Mouse (Mus musculus) liver, embryonic 15.5 days (tissue): ENCODE measurements around the gene Agap1. TPM values are rescaled to one million over a fixed set of nuclear protein-coding genes. Genes with fewer than 3 reads are reported as not detected.

Experiments
- ATAC-seq: fragments of 200-750 bp; cut with Nextera tagmentation; 2 replicates; pipeline ENCODE4 v1.8.0; 2017; ENCODE audit warnings: moderate number of reproducible peaks, mild to moderate bottlenecking, moderate library complexity; ENCODE audit not compliant: insufficient read depth
- H3K27ac ChIP-seq: fragments of 300-500 bp; sonication (generic); replicated peaks from 2 replicates; pipeline ENCODE4 v1.5.1; 2015; ENCODE audit warnings: mild to moderate bottlenecking, inconsistent platforms
- H3K27me3 ChIP-seq: fragments of 300-500 bp; sonication (generic); 2 replicates; pipeline ENCODE4 v1.6.1; 2015; ENCODE audit warnings: mild to moderate bottlenecking, inconsistent platforms
- H3K36me3 ChIP-seq: fragments of 300-500 bp; sonication (generic); replicated peaks from 2 replicates; pipeline ENCODE4 v1.6.1; 2015; ENCODE audit warnings: moderate library complexity, mild to moderate bottlenecking, inconsistent platforms
- H3K4me1 ChIP-seq: fragments of 300-500 bp; sonication (generic); replicated peaks from 2 replicates; pipeline ENCODE4 v1.6.1; 2015; ENCODE audit warnings: inconsistent platforms
- H3K4me2 ChIP-seq: fragments of 300-500 bp; sonication (generic); 2 replicates; pipeline ENCODE4 v1.6.1; 2015; ENCODE audit warnings: moderate library complexity, mild to moderate bottlenecking, inconsistent platforms
- H3K4me3 ChIP-seq: fragments of 300-500 bp; sonication (generic); replicated peaks from 2 replicates; pipeline ENCODE4 v1.5.1; 2015; ENCODE audit warnings: mild to moderate bottlenecking, inconsistent platforms
- H3K9ac ChIP-seq: fragments of 300-500 bp; sonication (generic); 2 replicates; pipeline ENCODE4 v1.6.1; 2015; ENCODE audit warnings: moderate library complexity, mild to moderate bottlenecking, inconsistent platforms
- H3K9me3 ChIP-seq: fragments of 300-500 bp; sonication (generic); replicated peaks from 2 replicates; pipeline ENCODE4 v1.6.1; 2016; ENCODE audit warnings: inconsistent platforms
- WGBS: fragments of 180-500 bp; shearing (Covaris S2); methylation state at CpG from one replicate; pipeline ENCODE4 v1.1.7; 2015; ENCODE audit warnings: mixed read lengths; ENCODE audit not compliant: insufficient replicate concordance; 5-methylcytosine and 5-hydroxymethylcytosine counted together
- polyA plus RNA-seq: library from polyadenylated mRNA; unstranded; fragments of >200 nt; fragmentation: Nextera tagmentation; extraction: Ambion mirVana; gene quantifications from 2 replicates; pipeline ENCODE4 v1.2.1, GENCODE M21; 2015

Gene Agap1
- polyA plus RNA-seq, 1 experiment from 2014 or later, result 1.3 TPM

GRCm38 (mm10) chr1:89929721-89930505, 475.3 kb downstream of the Agap1 start:
- no peaks in the 10 kb centered on the region for H3K36me3 ChIP-seq
- H3K4me2 ChIP-seq, result peak overlapping the region; percentile 64
- H3K9me3 ChIP-seq, result no peaks in the 10 kb centered on the region
- no peak overlapping the region for H3K27ac ChIP-seq
- no peak overlapping the region for H3K9ac ChIP-seq
- WGBS, result under 1% methylated on average over 55 of the region's 55 CpGs
- H3K4me1 ChIP-seq, result peaks cover 14% of the 10 kb centered on the region
- H3K27me3 ChIP-seq, result peaks cover 99% of the 10 kb centered on the region
- H3K4me3 ChIP-seq, result peak overlapping the region; percentile 42
- no peak for ATAC-seq

DNA sequence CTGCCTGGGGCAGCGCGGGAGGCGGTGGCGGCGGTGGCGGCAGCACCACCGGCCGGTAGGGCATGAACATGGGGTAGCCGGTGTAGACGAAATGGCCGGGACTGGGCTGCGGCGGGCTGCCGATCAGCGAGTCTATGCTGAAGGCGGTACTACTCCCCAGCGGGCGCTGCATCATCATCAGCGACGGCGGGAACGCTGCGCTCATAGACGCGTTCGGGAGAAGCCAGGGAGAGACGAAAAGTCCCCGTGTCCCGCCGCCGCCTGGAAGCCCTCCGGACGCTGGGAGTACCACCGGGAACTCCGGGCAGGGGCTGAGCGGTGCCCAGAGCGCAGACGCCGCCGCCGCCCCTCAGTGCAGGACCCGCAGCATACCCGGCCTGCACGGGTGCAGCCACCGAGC, 475.9 kb downstream of the Agap1 start:
- Histone ChIP-seq H3K9me3 (no peaks in the 10 kb centered on the region), H3K36me3 (no peaks in the 10 kb centered on the region), H3K4me2 (peak overlapping the region; percentile 64), H3K27ac (no peak overlapping the region), H3K4me1 (peaks cover 14% of the 10 kb centered on the region), H3K9ac (no peak overlapping the region), H3K27me3 (peaks cover 99% of the 10 kb centered on the region), H3K4me3 (peak overlapping the region; percentile 42)
- under 1% methylated on average over 45 of the region's 45 CpGs for WGBS
- no peak for ATAC-seq

- no peak within 1 kb of the TSS for H3K27ac ChIP-seq
- H3K36me3 ChIP-seq, result no peaks in the 10 kb centered on the region
- ATAC-seq, result no peak; the same call in 1 of the 2 replicates
- peak within 1 kb of the TSS; percentile 64 for H3K4me2 ChIP-seq
- peak within 1 kb of the TSS; percentile 42 for H3K4me3 ChIP-seq
- no peak within 1 kb of the TSS for H3K9ac ChIP-seq
- peaks cover 99% of the 10 kb centered on the region for H3K27me3 ChIP-seq
- peaks cover 14% of the 10 kb centered on the region for H3K4me1 ChIP-seq
- no peaks in the 10 kb centered on the region for H3K9me3 ChIP-seq
- WGBS, result 2% methylated on average over 33 of the region's 33 CpGs
Observed at GRCm38 (mm10) chr1:89931120-89931519, 476.5 kb downstream of the Agap1 start, which contains the start of gene Gbx2. TSS of gene Gbx2 (minus strand) at chr1:89931179.

DNA sequence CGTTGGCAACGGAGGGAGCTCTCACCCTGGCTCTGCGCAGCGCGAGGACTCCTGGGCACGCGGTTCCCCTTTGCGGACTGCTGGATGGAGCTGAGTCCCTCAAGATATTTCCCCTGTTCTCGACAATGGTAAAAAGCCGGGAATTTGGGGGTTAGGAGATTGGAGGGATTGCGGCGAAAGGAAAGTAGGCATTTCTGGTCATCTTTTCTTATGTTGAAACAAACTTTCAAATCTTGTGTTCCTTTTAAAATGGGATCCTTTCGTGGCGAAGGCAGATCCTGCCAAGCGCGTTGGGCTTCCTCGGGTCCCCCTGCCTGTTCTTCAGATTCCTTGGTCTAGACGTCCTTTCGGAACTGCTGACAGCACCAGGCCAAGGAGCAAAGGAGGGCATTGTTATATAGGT, 477.4 kb downstream of the Agap1 start:
- Histone ChIP-seq H3K27ac (no peak overlapping the region), H3K4me2 (no peak overlapping the region), H3K36me3 (no peaks in the 10 kb centered on the region), H3K27me3 (peaks cover 99% of the 10 kb centered on the region), H3K9me3 (no peaks in the 10 kb centered on the region), H3K4me1 (peaks cover 14% of the 10 kb centered on the region), H3K4me3 (no peak overlapping the region), H3K9ac (no peak overlapping the region)
- ATAC-seq, result no peak
- 40% methylated on average over 19 of the region's 19 CpGs for WGBS

DNA sequence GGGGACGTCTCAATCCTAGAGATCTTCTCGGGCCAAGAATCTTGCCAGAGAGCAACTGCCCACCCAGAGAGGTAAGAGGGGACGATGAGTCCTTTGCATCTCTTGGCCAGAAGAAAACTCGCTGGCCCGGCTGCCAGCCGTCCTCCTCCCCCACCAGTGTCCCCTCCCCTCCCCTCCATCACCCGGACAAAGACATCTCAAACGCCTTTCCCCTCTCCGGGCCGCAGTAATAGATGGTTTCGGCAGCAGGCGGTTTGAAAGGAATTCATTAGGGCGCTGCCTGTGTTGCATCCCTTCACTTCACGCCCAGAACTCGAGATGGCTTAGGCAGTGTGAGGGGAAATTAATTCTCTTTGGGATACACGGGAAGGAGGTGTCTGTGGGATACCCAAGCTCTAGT, 478.0 kb downstream of the Agap1 start:
- H3K9me3 ChIP-seq, result no peaks in the 10 kb centered on the region
- H3K27ac ChIP-seq, result no peak overlapping the region
- WGBS, result 52% methylated on average over 16 of the region's 16 CpGs
- peaks cover 99% of the 10 kb centered on the region for H3K27me3 ChIP-seq
- ATAC-seq, result no peak
- peaks cover 9% of the 10 kb centered on the region for H3K4me1 ChIP-seq
- no peak overlapping the region for H3K9ac ChIP-seq
- no peak overlapping the region for H3K4me3 ChIP-seq
- no peak overlapping the region for H3K4me2 ChIP-seq
- H3K36me3 ChIP-seq, result no peaks in the 10 kb centered on the region

GRCm38 (mm10) chr1:89933028-89933427, 478.4 kb downstream of the Agap1 start:
- Histone ChIP-seq H3K4me2 (no peak overlapping the region), H3K27me3 (peaks cover 99% of the 10 kb centered on the region), H3K36me3 (no peaks in the 10 kb centered on the region), H3K4me3 (no peak overlapping the region), H3K27ac (no peak overlapping the region), H3K9me3 (no peaks in the 10 kb centered on the region), H3K9ac (no peak overlapping the region), H3K4me1 (peaks cover 9% of the 10 kb centered on the region)
- WGBS, result 48% methylated on average over 6 of the region's 6 CpGs
- no peak for ATAC-seq

DNA sequence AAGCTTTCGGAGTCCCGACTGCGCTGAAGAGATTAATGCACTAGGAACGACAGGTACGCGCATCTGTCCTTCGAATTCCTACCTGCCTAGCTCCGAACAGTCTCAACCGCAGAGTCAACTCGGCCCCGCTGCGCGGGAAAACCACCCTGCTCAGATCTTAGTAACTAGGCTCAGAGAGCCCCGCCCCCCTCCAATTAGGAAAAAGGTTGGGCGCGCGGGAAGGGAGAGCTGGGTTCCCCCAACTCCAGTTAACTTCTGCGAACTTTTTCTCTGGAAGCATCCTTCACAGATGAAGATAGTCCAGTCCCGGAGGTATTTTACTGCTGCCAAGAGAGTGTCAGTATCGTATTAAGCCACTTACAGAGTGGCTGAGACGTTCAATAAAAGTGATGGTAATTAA, 479.2 kb downstream of the Agap1 start:
- H3K4me2 ChIP-seq, result no peak overlapping the region
- H3K27me3 ChIP-seq, result peaks cover 98% of the 10 kb centered on the region
- 44% methylated on average over 21 of the region's 21 CpGs for WGBS
- H3K36me3 ChIP-seq, result no peaks in the 10 kb centered on the region
- peaks cover 9% of the 10 kb centered on the region for H3K4me1 ChIP-seq
- H3K9ac ChIP-seq, result no peak overlapping the region
- no peak overlapping the region for H3K4me3 ChIP-seq
- H3K9me3 ChIP-seq, result no peaks in the 10 kb centered on the region
- H3K27ac ChIP-seq, result no peak overlapping the region
- no peak for ATAC-seq

GRCm38 (mm10) chr1:89934316-89935260, 480.0 kb downstream of the Agap1 start:
- Histone ChIP-seq H3K4me3 (no peak overlapping the region), H3K4me2 (no peak overlapping the region), H3K27ac (no peak overlapping the region), H3K36me3 (no peaks in the 10 kb centered on the region), H3K4me1 (peaks cover 9% of the 10 kb centered on the region), H3K9me3 (no peaks in the 10 kb centered on the region), H3K9ac (no peak overlapping the region), H3K27me3 (peaks cover 98% of the 10 kb centered on the region)
- no peak for ATAC-seq
- 42% methylated on average over 19 of the region's 19 CpGs for WGBS

DNA sequence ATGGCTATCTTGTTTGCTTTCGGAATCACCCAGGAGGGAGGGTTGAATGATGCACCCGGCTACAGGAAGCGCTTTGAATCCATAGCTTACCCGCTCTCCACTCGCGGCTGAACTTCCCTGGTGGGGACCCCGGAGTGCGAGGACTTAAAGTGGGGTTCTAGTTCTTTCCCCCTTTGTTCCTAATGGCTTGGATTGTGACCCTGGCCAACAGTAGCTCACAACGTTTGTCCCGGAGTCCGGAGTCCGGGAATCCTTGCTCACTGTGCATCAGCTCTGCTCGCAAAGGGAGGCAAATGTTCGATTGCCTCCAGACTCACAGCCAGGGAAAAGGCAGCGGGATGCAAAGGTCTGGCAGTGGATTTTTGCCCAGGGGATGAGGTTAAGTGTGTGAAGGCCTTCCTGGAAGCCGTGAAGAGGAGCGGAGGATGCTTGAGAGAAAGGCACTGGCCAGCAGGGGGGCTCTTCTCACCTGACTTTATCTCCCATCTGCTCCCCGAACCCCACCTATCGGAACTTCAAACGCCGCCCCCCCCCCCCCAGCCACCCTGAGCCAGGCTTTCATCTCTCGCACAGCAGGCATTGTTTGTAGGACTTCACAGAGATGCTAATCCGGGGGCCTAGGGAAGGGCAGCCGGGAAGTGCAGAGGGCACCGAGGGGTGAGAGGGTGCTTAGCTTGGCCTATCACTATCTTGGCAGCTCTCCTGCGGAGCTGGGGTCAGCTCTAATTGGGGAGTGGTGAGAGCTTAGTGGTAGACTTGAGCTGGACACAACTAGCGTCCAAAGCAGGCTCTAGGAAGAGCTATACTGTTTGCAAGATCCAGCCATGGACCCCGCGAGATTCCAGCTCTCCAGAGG, 481.1 kb downstream of the Agap1 start:
- H3K27ac ChIP-seq, result no peak overlapping the region
- H3K4me1 ChIP-seq, result peaks cover 14% of the 10 kb centered on the region
- no peak for ATAC-seq
- H3K36me3 ChIP-seq, result no peaks in the 10 kb centered on the region
- H3K4me2 ChIP-seq, result no peak overlapping the region
- H3K9ac ChIP-seq, result no peak overlapping the region
- H3K27me3 ChIP-seq, result peaks cover 97% of the 10 kb centered on the region
- no peaks in the 10 kb centered on the region for H3K9me3 ChIP-seq
- WGBS, result 19% methylated on average over 29 of the region's 29 CpGs
- no peak overlapping the region for H3K4me3 ChIP-seq

GRCm38 (mm10) chr1:89938884-89939595, 484.4 kb downstream of the Agap1 start:
- H3K27me3 ChIP-seq, result peaks cover 98% of the 10 kb centered on the region
- ATAC-seq, result no peak

More at GRCm38 (mm10) chr1:89938884-89939595, 484.4 kb downstream of the Agap1 start:
- no peak overlapping the region for H3K27ac ChIP-seq
- no peaks in the 10 kb centered on the region for H3K36me3 ChIP-seq
- H3K9ac ChIP-seq, result no peak overlapping the region
- no peak overlapping the region for H3K4me3 ChIP-seq
- H3K9me3 ChIP-seq, result no peaks in the 10 kb centered on the region
- H3K4me1 ChIP-seq, result peaks cover 10% of the 10 kb centered on the region; the same call in 1 of the 2 replicates
- no peak overlapping the region for H3K4me2 ChIP-seq
- WGBS, result 22% methylated on average over 16 of the region's 16 CpGs
